Mouse (Mus musculus): ENCODE data around the gene Ccl1.

DNA sequence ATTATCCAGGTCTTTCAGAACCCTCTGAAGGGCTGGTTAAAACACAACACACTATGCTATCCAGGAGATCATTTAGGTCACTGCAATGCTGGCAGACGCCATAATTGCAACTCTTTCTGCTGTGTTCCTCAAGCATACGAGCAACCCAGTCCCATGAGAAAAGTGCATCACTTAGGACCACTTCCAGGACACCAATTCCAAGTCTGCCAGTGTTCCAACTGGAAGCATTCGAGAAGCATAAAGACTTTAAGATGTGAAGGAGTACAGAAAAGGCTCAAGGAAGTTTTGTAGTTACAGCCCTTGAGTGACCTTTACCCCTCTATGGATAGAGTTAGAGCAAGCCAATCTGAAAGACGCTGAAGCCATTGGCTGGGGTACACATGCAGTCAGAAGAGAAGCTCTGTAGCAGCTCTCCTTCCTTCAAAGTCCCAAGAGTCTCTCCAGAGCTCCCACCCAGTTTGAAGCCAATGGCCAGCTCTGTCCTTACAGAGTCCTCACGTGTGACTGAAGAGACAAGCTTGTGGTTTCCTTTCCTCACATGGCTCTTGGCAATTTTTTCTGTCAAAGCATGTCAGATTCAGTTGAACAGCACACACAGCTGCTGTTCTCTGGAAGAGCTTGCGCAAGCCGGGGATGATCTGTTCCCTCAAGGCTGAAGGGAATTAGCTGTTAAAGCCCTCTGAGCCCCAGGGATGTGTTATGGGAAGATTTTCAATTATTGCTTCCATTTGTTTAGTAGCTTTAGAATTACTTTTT is 134.0 kb downstream of the Ccl1 start:
- TF ChIP-seq CTCF (IDR thresholded peaks at IDR 0.05; ENCODE audit: borderline replicate concordance, control insufficient read depth, extremely low read depth, insufficient read depth, low read length, poor library complexity) = no peak
- no peak for TF ChIP-seq POLR2A (IDR thresholded peaks at IDR 0.05; ENCODE audit: control insufficient read depth, extremely low read depth, insufficient read depth, low read length, poor library complexity)

All from thymus, adult 2 months (tissue).